Mouse (Mus musculus) stomach, postnatal 0 days (tissue): ENCODE measurements around the gene Aar2.

Experiments
- CTCF ChIP-seq: IDR thresholded peaks from 2 replicates; pipeline ENCODE4 v1.5.1; 2016; ENCODE audit warnings: antibody characterized with exemption, low read depth, mild to moderate bottlenecking, moderate library complexity
- EP300 ChIP-seq: optimal IDR thresholded peaks from 2 replicates; pipeline ENCODE3; 2016; ENCODE audit warnings: antibody characterized with exemption

GRCm38 (mm10) chr2:156524078-156524477, 23.3 kb upstream of the Aar2 start:
- no peak for TF ChIP-seq CTCF
- no peak for TF ChIP-seq EP300
